Mouse (Mus musculus): ENCODE measurements around the gene Pigp. TPM values are rescaled to one million over a fixed set of nuclear protein-coding genes. Genes with fewer than 3 reads are reported as not detected.

The Pigp gene
- 10 to 100 TPM in 1 of 2 experiments, 1 to 10 TPM in 1; 8.1 to 11.0 TPM for total RNA-seq (2023)

GRCm38 (mm10) chr16:94371301-94371931 is at the start of gene Pigp:
Gene Pigp (minus strand): TSS chr16:94371842.

GRCm38 (mm10) chr16:94370173-94370914 is 1.3 kb downstream of the Pigp start, which contains the start of gene Ttc3:
Gene Ttc3 (plus strand): TSS chr16:94370618.

GRCm38 (mm10) chr16:94327781-94328711 is 43.6 kb downstream of the Pigp start, which contains the start of gene Ripply3:
Gene Ripply3 (plus strand): TSS chr16:94328420.

GRCm38 (mm10) chr16:94313229-94314030 is 58.2 kb downstream of the Pigp start, which contains the start of gene Hlcs:
Gene Hlcs (minus strand): TSS chr16:94313571.

Other genes starting within 250 kb of the Pigp start
- gene Hlcs, start 58.3 kb downstream of the Pigp start, total RNA-seq (2023): 10 to 100 TPM; 19.4 to 29.5 TPM
- not detected for gene Ripply3, start 43.4 kb downstream of the Pigp start, total RNA-seq (2023)
- 10 to 100 TPM; 18.3 to 22.9 TPM for gene Ttc3, start 1.2 kb downstream of the Pigp start, total RNA-seq (2023)
- 10 to 100 TPM; 41.7 to 54.3 TPM for gene Vps26c, start 155.0 kb upstream of the Pigp start, total RNA-seq (2023)
- gene Dyrk1a, start 198.2 kb upstream of the Pigp start, total RNA-seq (2023): 10 to 100 TPM; 77.3 to 79.2 TPM